Mouse (Mus musculus): ENCODE data around the gene Fgfr2. TPM values are rescaled to one million over a fixed set of nuclear protein-coding genes. Genes with fewer than 3 reads are reported as not detected.

The Fgfr2 gene
- total RNA-seq, 2 experiments from 2014 or later, result 27.3 to 32.7 TPM

DNA sequence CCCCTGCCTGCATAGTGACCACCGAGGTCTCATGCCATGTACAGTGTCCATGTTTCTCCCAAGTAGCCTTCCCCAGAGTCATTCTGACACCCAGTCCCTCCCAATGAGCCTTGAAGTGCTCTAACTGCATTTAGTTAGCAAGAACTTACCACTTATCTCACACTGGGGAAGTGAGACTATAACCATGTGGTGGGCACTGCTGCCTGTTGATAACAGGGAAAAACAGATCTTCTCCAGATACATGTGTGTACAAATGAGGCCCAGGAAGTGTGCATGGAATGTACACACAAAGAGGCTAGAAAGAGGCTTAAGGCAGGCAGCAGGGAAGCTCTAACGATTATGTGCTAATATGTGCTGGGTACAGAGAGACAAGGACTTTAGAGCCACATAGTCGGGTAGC is 629.5 kb downstream of the Fgfr2 start:
- intact Hi-C loops (cut with DNase I), result no loop called here
- DNase-seq (ENCODE audit: low spot score in 2 of 2), result no peak

DNA sequence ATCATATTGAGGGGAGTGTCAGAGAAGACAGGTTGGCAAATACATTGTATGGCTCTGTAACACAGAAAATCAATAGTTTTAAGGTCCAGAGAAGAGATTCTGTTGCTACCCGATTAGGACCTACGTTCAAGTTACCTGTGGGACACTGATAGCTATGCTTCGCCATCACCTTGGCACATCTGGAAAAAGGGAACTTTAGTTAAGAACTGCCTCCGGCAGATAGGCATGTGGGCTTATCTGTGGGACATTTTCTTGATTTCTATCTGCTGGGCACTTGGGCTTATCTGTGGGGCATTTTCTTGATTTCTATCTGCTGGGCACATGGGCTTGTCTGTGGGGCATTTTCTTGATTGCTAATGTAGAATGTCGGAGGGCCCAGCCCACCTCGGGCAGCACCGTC is 631.2 kb downstream of the Fgfr2 start:
- intact Hi-C loops (cut with DNase I), result no loop called here
- no peak for DNase-seq (ENCODE audit: low spot score in 2 of 2)

DNA sequence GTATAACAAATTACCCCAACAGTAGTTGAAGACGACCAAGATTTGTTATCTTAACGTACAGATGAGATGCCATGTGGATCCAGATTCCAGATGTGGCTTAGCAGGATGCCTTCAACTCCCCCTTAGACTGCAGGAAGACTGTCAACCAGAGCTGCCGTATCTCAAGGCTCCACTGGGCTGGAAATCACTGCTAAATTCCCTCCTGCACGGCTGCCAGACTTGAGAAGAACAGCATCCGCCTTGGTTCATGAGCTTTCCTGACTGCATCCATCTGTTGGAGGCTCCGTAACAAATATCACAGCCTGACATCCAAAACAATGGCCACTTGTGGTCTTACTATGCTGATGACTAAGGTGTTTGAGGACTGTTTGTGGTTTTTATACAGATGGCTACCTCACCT is 635.8 kb downstream of the Fgfr2 start:
- DNase-seq (ENCODE audit: low spot score in 2 of 2), result no peak
- intact Hi-C loops (cut with DNase I), result no loop called here

DNA sequence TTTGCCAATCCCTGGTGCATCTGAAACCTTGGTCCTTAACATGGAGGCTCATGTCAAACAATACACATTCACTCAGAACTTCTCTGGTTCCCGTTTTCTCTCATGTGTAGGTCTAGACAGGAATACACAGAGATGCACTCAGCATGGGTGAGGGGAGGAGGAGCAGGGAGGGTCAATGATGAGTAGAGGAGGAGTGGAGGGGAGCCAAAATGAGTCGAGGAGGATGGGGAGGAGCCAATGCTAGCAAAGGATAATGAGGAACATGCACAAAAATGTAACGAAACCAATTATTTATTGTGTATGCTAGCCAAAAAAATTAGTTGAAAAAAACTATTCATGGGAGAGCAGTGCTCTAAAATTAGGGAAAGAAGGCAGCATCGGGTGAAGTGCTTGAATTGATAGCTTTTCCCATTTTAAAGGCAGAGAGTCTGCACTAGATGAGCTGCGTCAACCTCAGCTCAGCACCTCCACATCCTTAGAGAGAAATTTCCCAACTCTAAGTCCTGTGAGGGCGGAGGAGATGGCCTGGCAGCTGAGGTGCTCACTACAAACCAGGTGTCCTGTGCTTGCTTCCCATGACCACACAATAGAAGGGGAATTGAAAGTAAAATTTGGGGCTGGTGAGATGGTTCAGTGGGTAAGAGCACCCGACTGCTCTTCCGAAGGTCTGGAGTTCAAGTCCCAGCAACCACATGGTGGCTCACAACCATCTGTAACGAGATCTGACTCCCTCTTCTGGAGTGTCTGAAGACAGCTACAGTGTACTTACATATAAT is 636.6 kb downstream of the Fgfr2 start:
- intact Hi-C loops (cut with DNase I), result no loop called here
- DNase-seq (ENCODE audit: low spot score in 2 of 2), result no peak

DNA sequence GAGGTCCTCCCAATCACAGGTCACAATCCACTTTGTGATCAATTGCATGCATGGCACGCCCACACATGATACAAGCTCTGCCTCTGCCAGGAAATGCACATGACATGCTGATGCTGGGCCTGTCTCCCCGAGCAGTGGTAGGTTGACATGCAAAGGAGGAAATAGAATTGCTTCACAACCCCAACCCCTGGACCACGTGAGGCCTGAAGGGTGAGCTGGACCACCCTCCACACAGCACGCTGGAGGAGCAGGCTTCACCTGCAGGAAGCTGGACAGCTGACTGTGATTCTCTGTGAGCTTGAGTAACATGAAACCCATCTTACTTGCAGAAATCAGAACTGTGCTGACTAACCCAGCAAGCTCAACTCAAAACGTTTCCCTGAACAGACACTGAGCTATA is 638.7 kb downstream of the Fgfr2 start:
- intact Hi-C loops (cut with DNase I), result no loop called here

DNA sequence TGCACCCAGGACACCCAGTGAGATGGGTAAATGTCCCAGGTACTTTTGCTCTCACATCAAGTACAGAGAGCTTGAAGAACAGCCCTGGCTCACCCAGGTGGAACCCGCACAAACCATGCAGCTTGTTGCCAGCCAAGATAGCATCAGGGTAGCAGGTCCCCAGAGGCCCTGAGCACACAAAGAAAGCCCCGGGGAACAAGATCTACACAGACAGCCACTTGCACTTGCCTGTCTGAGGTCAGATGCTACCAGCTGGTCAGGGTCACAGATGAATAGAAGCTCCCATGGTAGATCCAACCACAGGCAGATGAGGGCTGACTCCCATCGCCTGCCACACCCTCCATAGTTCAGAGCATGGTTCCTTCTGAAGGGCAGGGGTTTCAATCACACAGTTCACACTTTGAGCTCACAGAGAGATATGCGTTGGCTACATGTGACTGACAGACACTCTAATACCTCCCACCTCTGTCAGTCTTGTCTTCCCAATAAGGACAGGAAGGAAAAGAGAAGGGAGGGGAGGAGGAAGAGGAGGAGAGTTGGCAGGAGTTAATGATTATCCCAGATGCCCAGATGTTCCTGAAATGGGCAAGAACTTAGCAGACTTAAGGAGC is 642.3 kb downstream of the Fgfr2 start:
- DNase-seq (ENCODE audit: low spot score in 2 of 2), result no peak
- intact Hi-C loops (cut with DNase I), result no loop called here

More for the DNA sequence above, 638.7 kb downstream of the Fgfr2 start:
- no peak for DNase-seq (ENCODE audit: low spot score in 2 of 2)

DNA sequence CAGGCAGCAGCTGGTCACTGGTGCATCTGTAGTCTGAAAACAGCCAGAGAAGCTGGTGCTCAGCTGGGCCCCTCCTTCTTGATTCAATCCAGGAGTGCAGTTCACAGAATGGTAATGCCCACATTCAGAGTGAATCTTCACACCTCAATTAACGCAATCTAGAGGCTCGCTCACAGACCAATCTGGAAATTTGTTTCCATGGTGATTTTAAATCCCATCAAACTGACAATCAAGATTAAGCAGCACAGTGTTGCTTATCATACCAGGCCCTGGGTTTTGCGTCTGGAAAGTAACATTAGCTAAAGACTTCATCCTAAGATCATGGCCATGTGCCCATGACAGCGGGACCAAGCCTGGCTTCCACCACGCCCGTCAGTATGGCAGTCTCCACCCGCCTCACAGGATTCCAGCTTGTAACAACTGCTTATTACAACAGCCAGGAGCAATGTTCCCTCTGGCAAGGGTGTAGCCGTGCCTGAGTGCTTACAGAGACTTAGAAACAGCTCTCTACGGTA is 644.8 kb downstream of the Fgfr2 start:
- intact Hi-C loops (cut with DNase I), result loop anchor here (5.0 kb wide), 1 partner anchor 74 kb away; no protein-coding TSS in a partner anchor
- DNase-seq (ENCODE audit: low spot score in 2 of 2), result peak in 1 of 2 experiments; percentile 17

DNA sequence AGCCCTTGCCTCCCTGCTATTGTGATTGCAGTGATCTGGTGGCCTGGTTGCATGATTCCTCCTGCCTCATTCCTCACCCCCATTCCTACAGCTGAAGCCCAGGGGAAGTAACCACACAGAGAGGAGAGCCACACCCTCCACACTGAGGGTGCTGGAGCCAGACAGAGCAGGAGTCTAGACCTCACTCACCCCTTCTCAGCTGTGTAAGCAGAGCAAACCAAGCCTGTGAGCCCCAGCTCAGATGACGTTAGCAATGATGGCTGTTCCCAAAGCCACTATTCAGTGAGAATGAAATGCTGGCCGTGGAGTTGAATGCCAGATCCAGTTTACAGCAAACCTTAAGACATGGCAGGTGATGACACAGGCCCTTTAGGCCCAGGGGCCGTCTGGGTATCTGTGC is 645.4 kb downstream of the Fgfr2 start:
- intact Hi-C loops (cut with DNase I), result loop anchor here (5.0 kb wide), 1 partner anchor 75 kb away; no protein-coding TSS in a partner anchor
- DNase-seq (ENCODE audit: low spot score in 2 of 2), result no peak

DNA sequence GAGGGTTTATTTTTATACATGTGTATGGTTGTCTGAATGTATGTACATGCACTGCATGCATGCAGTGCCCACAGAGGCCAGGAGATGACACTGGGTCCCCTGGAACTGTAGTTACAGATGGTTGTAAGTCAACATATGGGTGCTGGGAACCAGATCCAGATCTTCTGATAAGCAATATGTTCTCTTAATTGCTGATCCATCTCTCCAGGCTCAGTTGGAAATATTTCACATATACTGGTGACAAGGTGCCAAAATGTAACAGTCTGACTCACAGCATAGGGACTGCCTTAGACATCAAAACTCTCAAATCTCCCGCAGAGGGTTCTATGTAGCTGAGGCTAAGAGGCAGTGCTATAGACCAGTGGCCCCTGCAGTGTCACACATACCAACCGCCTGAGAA is 646.7 kb downstream of the Fgfr2 start:
- DNase-seq (ENCODE audit: low spot score in 2 of 2), result no peak
- intact Hi-C loops (cut with DNase I), result loop anchor here (5.0 kb wide), 1 partner anchor 76 kb away; no protein-coding TSS in a partner anchor

DNA sequence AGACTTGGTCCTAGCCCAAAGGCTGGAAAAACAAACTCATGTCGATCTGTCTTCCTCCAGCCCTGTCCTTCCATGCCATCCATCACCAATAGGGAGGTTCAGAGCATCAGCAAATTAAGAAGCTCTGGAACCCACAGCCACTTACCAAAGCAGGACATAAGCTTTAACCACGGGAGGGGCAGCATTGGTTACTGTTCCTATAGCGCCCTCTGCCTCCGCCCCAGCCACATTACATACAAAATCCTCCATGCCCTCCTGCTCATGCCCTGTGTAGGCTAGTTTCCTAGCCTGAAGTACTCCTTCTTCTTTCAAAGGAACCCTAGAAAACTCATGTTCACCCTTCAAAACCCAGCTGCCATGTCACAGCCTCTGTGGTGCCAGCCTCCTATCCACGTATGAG is 648.1 kb downstream of the Fgfr2 start:
- intact Hi-C loops (cut with DNase I), result loop anchor here (2.0 to 5.0 kb wide), 2 partner anchors 77 to 248 kb away; no protein-coding TSS in a partner anchor
- DNase-seq (ENCODE audit: low spot score in 2 of 2), result peak; percentile 69 to 71

DNA sequence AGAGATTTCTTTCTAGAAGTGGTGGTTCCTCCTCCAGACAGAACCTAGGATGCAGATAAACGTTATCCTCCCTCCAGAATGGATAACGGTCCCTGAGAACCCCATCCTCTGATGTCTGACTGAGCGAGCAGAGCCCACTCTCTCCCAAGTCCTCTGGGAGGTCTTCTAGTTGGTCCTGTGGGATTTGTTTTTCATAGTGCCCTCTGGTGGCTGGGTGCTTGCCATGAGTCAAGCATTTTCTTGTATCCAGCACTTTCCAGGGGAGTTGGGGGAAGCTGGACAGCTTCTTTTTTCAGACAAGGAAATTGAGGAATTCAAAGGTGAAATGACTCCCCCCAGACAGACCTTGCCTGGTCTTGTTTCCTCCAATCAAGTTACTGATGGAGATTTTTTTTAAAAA is 651.8 kb downstream of the Fgfr2 start:
- DNase-seq (ENCODE audit: low spot score in 2 of 2), result peak; percentile 55 to 61
- intact Hi-C loops (cut with DNase I), result no loop called here

DNA sequence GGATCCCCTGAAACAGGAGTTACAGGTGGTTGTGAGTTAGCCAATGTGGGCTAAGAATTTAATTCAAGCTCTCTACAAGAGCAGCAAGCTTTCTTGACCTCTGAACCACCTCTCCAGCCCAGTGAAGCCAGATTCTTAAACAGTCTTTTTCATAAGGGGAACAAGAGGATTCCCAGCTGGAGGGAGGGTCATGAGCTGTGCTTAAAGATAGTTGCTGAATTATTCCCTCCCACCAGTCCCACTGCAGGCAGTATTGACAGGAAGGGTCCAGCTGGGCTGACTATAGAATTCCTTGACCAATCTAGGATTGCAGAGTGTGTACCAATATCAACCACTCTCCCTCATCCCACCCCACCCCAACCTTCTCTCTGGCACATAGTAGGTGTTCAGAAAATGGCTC is 654.8 kb downstream of the Fgfr2 start:
- DNase-seq (ENCODE audit: low spot score in 2 of 2), result no peak
- intact Hi-C loops (cut with DNase I), result no loop called here

DNA sequence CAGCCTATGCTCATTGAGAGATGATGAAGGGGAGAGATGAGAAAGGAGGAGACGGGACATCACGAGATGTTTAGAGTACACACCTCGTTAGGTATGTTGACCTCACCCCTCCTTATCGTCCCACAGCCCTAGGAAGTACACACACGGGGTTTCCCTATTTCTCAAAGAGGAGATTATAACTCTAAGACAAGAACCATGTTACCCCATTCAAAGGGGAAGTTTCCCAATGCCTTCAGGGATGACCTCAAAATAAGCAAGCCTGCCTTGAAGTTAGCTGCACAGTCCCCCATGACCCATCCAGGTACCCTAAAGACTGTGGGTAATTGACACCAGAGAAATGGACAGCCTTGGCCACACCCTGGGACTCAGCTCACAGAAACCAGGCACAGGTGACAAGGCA is 657.3 kb downstream of the Fgfr2 start:
- intact Hi-C loops (cut with DNase I), result no loop called here
- DNase-seq (ENCODE audit: low spot score in 2 of 2), result no peak

DNA sequence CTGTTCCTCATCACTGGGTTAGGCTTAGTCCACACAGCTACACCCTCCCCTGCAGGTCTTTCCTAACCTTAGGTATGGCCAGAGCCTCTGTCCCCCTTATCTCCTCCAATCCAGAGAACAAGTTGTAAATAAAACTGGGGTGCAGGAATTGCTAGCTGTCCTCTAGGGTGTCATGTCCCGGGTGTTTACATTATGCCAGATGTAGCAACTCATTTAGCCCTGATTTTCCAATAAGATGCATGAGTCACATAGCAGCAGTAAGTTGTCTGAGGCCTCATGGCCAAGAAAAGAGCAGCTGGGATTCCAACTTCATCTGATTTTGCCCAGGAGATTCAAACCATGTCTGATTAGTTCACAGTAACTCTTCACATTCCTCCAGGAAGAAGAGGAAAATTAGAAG is 658.3 kb downstream of the Fgfr2 start:
- DNase-seq (ENCODE audit: low spot score in 2 of 2), result no peak
- intact Hi-C loops (cut with DNase I), result no loop called here

DNA sequence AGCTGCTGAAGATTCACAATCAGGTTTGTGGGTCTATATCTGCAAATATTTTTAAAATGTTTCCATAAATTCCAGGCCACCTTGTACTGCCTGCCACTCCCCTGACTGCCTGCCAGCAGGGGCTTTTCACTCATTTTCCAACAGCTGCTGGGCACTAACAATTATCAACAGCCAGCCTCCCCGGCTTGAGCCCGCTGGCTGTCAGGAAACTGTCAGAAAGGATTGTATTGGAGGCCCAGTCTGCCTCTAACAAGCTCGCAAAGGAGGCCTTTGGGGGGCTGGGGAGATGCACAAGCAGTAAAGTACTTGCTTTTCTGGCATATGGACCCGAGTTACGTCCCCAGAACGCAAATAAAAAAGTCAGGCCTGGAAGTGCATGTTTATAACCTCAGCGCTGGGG is 664.7 kb downstream of the Fgfr2 start:
- intact Hi-C loops (cut with DNase I), result no loop called here
- DNase-seq (ENCODE audit: low spot score in 2 of 2), result no peak

DNA sequence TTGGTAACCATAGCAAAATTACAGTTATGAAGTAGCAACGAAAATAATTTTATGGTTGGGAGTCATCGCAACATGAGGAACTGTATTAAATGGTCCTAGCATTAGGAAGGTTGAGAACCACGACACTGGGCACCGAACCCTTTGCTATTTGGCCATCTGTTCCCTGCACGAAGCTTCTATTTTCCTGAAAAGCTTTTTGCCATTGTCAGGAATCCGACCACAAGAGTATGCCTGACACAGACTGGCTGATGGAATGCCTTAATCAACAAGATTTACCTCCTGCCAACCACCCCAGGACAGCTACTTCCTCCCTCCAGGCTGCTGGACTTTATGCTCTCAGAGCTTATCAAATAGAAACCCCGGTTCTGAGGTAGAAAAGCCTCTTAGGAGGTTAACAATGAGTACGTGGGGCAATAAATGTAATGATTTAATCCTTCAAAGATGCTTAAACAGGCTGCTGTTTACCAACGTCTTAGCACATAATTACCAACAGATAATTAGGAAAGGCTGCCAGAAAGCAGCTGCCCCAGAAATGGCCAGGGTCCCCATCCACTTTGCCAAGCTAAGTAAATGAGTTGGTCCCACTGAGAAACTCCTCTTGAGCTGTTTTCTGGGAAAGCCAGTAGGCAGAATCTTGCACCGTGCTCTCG is 668.0 kb downstream of the Fgfr2 start:
- DNase-seq (ENCODE audit: low spot score in 2 of 2), result no peak
- intact Hi-C loops (cut with DNase I), result no loop called here

DNA sequence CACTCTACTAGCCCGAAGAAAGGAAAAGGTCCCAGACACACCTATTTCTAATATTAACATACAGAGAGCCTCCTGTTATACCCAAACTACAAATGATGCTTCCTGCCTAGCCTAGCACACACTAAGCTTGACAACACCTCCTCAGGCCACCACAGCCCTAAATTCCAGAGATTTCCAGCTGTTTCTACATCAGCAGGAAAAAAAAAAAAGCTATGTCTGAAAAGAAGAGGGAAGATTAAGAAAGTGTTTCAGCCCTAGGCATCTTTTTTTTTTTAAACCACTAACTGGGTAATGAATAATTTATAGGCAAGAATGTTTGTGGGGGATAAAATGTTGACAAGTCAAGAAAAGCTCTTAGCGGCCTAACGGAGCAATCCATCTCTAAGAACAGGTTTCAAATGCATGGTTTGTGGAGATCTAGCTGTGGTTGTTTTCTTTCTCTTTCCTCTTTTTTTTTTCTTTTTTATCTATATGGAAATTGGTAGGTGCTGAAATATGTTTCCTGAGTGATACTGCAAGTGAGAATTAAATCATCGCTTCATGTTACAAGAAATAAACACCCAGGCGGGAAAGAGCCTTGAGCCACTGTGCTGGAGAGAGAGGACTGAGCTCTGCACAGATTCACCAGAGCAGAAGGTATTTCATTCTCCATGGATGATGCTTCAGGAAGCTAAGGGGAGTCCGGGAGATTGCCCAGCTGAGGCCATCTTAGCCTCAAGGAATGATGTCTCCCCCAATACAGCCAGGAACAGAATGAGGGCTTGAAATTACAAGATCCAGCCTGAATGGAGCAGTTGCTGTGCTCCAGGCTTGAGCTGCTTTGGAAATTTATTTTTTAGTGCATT is 673.0 kb downstream of the Fgfr2 start:
- no peak for DNase-seq (ENCODE audit: low spot score in 2 of 2)
- intact Hi-C loops (cut with DNase I), result no loop called here

DNA sequence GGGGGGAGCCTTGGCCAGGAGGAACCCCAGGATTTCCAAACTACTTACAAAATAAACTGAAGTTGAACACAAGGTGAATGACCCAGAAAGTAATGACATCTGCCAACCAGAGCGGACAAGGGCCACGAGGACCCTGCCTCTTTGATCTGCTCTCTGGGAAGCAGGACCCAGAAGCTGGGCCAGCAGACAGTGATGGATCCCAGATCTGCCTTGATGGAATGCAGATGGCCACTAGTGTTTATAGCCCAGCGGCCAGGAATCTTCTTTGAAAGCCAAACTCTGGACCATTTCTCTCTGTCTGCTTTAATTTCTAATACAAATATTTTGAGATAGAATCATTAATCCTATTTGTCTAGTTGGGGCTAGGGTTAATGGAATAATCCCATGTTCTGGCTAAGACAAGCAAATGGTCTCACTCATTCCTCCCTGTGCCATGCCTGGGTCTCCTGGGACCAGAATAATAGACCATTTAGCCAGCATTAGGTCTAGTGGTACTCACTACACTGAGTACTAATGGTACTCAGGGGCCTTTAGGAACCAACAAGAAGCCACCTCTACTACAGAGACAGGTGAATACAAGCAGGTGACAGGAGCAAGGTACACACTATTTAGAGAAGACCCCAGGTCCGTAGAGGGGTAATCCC is 674.5 kb downstream of the Fgfr2 start:
- intact Hi-C loops (cut with DNase I), result no loop called here
- DNase-seq (ENCODE audit: low spot score in 2 of 2), result no peak

DNA sequence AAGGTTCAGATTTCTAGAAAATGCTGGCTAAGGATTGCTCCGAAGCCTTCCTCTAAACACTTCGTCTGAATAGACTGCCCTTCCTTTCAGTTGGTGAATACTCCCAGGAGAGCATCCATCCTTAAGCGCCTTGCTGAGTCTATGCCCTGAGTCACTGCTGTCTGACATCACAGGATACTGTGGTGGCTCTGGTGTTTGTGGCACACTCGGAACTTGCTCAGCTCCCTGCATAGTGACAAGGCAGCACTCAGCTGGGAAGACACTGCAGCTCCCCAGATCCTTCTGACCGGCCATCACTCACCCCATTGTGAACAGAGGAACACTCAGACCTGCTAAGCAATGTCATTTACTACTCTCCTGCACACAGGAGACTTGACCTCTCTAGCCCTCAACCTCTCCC is 675.6 kb downstream of the Fgfr2 start:
- DNase-seq (ENCODE audit: low spot score in 2 of 2), result no peak
- intact Hi-C loops (cut with DNase I), result no loop called here
